In the genomic region with DNA sequence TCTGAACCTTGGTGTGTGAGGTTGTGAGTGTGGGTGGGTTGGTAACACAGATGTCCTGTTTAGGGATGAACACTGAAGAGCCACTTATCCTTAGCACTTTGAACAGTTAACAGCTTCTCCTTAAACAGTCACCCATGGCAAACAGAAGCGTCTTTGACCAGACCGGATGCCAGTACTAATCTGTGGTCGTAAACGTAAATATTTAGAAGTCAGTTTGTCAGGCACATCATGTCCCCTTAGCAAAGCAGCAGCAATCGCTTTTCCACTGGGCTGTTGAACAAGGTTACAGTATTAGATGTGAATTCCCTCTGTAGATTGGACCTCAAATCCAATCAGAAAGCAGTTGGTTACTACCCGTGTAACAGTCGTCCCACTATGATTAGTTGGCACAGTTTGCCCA, we compare ENCODE assay signal across 22 mouse cellular contexts. TPM values are rescaled to one million over a fixed set of nuclear protein-coding genes. Genes with fewer than 3 reads are reported as not detected.
"Had no signal": no experiment of that assay in that cellular context is flagged by ENCODE, and none has a peak within 500 bp of the region (broad histone marks: within the 10 kb centered on the region; RNA-seq: fewer than 3 reads in every experiment).

No protein-coding gene starts in this region.

- ATAC-seq: intestine, postnatal 0 days; midbrain, embryonic 13.5 days; midbrain, embryonic 16.5 days had no signal

- H3K9me3 ChIP-seq: kidney, embryonic 15.5 days; limb, embryonic 15.5 days; midbrain, embryonic 13.5 days; neural tube, embryonic 13.5 days; stomach, embryonic 15.5 days had no signal

- H3K4me2 ChIP-seq: kidney, embryonic 15.5 days; limb, embryonic 12.5 days; limb, embryonic 15.5 days; liver, embryonic 11.5 days; midbrain, embryonic 13.5 days; neural tube, embryonic 13.5 days; stomach, embryonic 15.5 days had no signal

- H3K4me3 ChIP-seq: kidney, embryonic 15.5 days; limb, embryonic 12.5 days; limb, embryonic 15.5 days; midbrain, embryonic 13.5 days; myocyte; neural tube, embryonic 13.5 days; stomach, embryonic 15.5 days had no signal

- H3K36me3 ChIP-seq: kidney, embryonic 15.5 days; limb, embryonic 12.5 days; limb, embryonic 15.5 days; midbrain, embryonic 13.5 days; neural tube, embryonic 13.5 days; stomach, embryonic 15.5 days had no signal

- H3K27me3 ChIP-seq: kidney, embryonic 15.5 days; limb, embryonic 12.5 days; limb, embryonic 15.5 days; midbrain, embryonic 13.5 days; neural tube, embryonic 13.5 days; stomach, embryonic 15.5 days had no signal

- H3K4me1 ChIP-seq: kidney, embryonic 15.5 days; limb, embryonic 12.5 days; midbrain, embryonic 13.5 days; neural tube, embryonic 13.5 days; stomach, embryonic 15.5 days had no signal

- H3K9ac ChIP-seq: kidney, embryonic 15.5 days; limb, embryonic 12.5 days; limb, embryonic 15.5 days; liver, embryonic 14.5 days; liver, postnatal 0 days; midbrain, embryonic 13.5 days; neural tube, embryonic 13.5 days; stomach, embryonic 15.5 days had no signal

- DNase-seq: kidney, adult 8-10 months; kidney, postnatal 10 days; left cerebral cortex, postnatal 4 days; liver, postnatal 0 days; retina, postnatal 1 day; right cerebral cortex, postnatal 25 days; spleen, adult 18-20 months; thymus, postnatal 25 days had no signal

- H3K27ac ChIP-seq: kidney, embryonic 15.5 days; limb, embryonic 12.5 days; limb, embryonic 15.5 days; liver, embryonic 14.5 days; macrophage; midbrain, embryonic 13.5 days; neural tube, embryonic 13.5 days; stomach, embryonic 15.5 days had no signal

RNA-seq across cellular contexts. Expression of gene Dnajc6, which starts 47.1 kb away (rescaled TPM):
- total RNA-seq: monocyte, adult 5-6 weeks; neutrophil, adult 5-6 weeks had no signal
- polyA plus RNA-seq: macrophage had no signal
